Mouse (Mus musculus): ENCODE results near the gene Eml1.

The Eml1 gene

GRCm38 (mm10) chr12:108551731-108552130 is 181.0 kb downstream of the Eml1 start:
- no peak for DNase-seq (ENCODE audit: low read depth)

GRCm38 (mm10) chr12:108553079-108553478 is 182.3 kb downstream of the Eml1 start:
- no peak for DNase-seq (ENCODE audit: low read depth)

GRCm38 (mm10) chr12:108554120-108554841 is 183.5 kb downstream of the Eml1 start, which contains the start of gene Evl:
Evl (plus strand) TSS chr12:108554720.
- peak; percentile 72 for DNase-seq (ENCODE audit: low read depth)

- no peak for DNase-seq (ENCODE audit: low read depth)
Measured at GRCm38 (mm10) chr12:108554861-108555556, 184.3 kb downstream of the Eml1 start.

GRCm38 (mm10) chr12:108558194-108558593 is 187.4 kb downstream of the Eml1 start:
- DNase-seq (ENCODE audit: low read depth) = no peak

GRCm38 (mm10) chr12:108563238-108563637 is 192.5 kb downstream of the Eml1 start:
- no peak for DNase-seq (ENCODE audit: low read depth)

- DNase-seq (ENCODE audit: low read depth) = no peak
Measured at GRCm38 (mm10) chr12:108564910-108565506, 194.3 kb downstream of the Eml1 start.

- no peak for DNase-seq (ENCODE audit: low read depth)
Measured at GRCm38 (mm10) chr12:108579156-108579871, 208.6 kb downstream of the Eml1 start.

GRCm38 (mm10) chr12:108583775-108584174 is 213.0 kb downstream of the Eml1 start:
- DNase-seq (ENCODE audit: low read depth) = no peak
